Mouse (Mus musculus): ENCODE data around the gene Zfp74. TPM values are rescaled to one million over a fixed set of nuclear protein-coding genes. Genes with fewer than 3 reads are reported as not detected.
"Not testable (repeated sequence)": the region's sequence is repeated elsewhere in the genome, so short reads cannot be mapped to it uniquely, and the experiment has no call there.

Gene Zfp74
- polyA plus RNA-seq, 1 experiment from 2014 or later, result 9.9 TPM

GRCm38 (mm10) chr7:29982341-29982740 is 28.5 kb upstream of the Zfp74 start:
- Histone ChIP-seq H3K4me1 (replicated peaks) (peaks cover 36% of the 10 kb centered on the region), H3K36me3 (peaks cover 17% of the 10 kb centered on the region), H3K4me3 (peak overlapping the region; percentile 91; the same call in 1 of the 2 replicates), H3K27ac (ENCODE audit: poor library complexity, severe bottlenecking) (peak overlapping the region; percentile 99), H3K27me3 (replicated peaks) (no peaks in the 10 kb centered on the region), H3K9ac (no peak overlapping the region), H3K4me2 (peak overlapping the region; percentile 71), H3K9me3 (replicated peaks) (peaks cover 7% of the 10 kb centered on the region; the same call in 1 of the 2 replicates)
- no peak for ATAC-seq (ENCODE audit: insufficient number of reproducible peaks, low FRiP score)
- 73% methylated on average over 4 of the region's 4 CpGs for WGBS

DNA sequence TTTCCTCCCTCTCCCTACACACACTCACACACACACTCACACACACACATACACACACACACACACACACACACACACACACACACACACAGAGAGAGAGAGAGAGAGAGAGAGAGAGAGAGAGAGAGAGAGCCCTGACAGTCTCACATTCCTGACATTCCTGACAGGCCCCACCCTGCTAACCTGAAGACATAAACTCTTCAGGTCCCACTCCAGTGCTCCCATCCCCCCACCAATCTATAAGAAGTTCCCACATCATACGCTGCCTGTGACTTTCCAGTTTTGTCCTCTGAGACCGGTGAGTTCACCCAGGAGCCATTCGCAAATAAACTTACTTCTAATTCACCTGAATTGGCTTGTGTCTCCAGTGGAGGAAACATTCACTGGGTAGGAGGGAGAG is 28.0 kb upstream of the Zfp74 start:
- H3K4me1 ChIP-seq (replicated peaks), result peaks cover 36% of the 10 kb centered on the region

GRCm38 (mm10) chr7:29981455-29981854 is 27.6 kb upstream of the Zfp74 start:
- H3K36me3 ChIP-seq, result peaks cover 11% of the 10 kb centered on the region
- 47% methylated on average over 5 of the region's 5 CpGs for WGBS
- peak overlapping the region; percentile 86 for H3K27ac ChIP-seq (ENCODE audit: poor library complexity, severe bottlenecking)
- peaks cover 7% of the 10 kb centered on the region; the same call in 1 of the 2 replicates for H3K9me3 ChIP-seq (replicated peaks)
- H3K9ac ChIP-seq, result no peak overlapping the region
- ATAC-seq (ENCODE audit: insufficient number of reproducible peaks, low FRiP score), result no peak
- H3K4me2 ChIP-seq, result peak overlapping the region; percentile 71
- H3K27me3 ChIP-seq (replicated peaks), result no peaks in the 10 kb centered on the region
- no peak overlapping the region for H3K4me3 ChIP-seq
- H3K4me1 ChIP-seq (replicated peaks), result peaks cover 36% of the 10 kb centered on the region

More for the DNA sequence above, 28.0 kb upstream of the Zfp74 start:
- Histone ChIP-seq H3K27ac (ENCODE audit: poor library complexity, severe bottlenecking) (peak overlapping the region; percentile 86), H3K27me3 (replicated peaks) (no peaks in the 10 kb centered on the region), H3K4me2 (peak overlapping the region; percentile 71), H3K9ac (no peak overlapping the region), H3K4me3 (no peak overlapping the region), H3K9me3 (replicated peaks) (peaks cover 7% of the 10 kb centered on the region; the same call in 1 of the 2 replicates), H3K36me3 (peaks cover 12% of the 10 kb centered on the region)
- no peak for ATAC-seq (ENCODE audit: insufficient number of reproducible peaks, low FRiP score)
- WGBS, result 75% methylated on average over 3 of the region's 3 CpGs

GRCm38 (mm10) chr7:29980761-29981160 is 26.9 kb upstream of the Zfp74 start:
- no peak for ATAC-seq (ENCODE audit: insufficient number of reproducible peaks, low FRiP score)
- Histone ChIP-seq H3K9me3 (replicated peaks) (peaks cover 7% of the 10 kb centered on the region; the same call in 1 of the 2 replicates), H3K4me2 (0 out of 2 replicates have a peak overlapping the region, but pooled peaks have one; percentile 71), H3K27ac (ENCODE audit: poor library complexity, severe bottlenecking) (peak overlapping the region; percentile 86), H3K4me1 (replicated peaks) (peaks cover 30% of the 10 kb centered on the region), H3K4me3 (no peak overlapping the region), H3K27me3 (replicated peaks) (no peaks in the 10 kb centered on the region), H3K9ac (no peak overlapping the region), H3K36me3 (peaks cover 4% of the 10 kb centered on the region)
- WGBS, result 77% methylated on average over 1 of the region's 1 CpGs

- no peak overlapping the region for H3K27ac ChIP-seq (ENCODE audit: poor library complexity, severe bottlenecking)
- no peak for ATAC-seq (ENCODE audit: insufficient number of reproducible peaks, low FRiP score)
- H3K4me1 ChIP-seq (replicated peaks), result no peaks in the 10 kb centered on the region
- H3K9me3 ChIP-seq (replicated peaks), result peaks cover 7% of the 10 kb centered on the region; the same call in 1 of the 2 replicates
- H3K27me3 ChIP-seq (replicated peaks), result no peaks in the 10 kb centered on the region
- no peak overlapping the region for H3K4me3 ChIP-seq
- H3K9ac ChIP-seq, result no peak overlapping the region
- H3K4me2 ChIP-seq, result no peak overlapping the region
- WGBS, result 82% methylated on average over 9 of the region's 9 CpGs
- H3K36me3 ChIP-seq, result peaks cover 8% of the 10 kb centered on the region
These were observed 16.8 kb upstream of the Zfp74 start for GRCm38 (mm10) chr7:29970686-29971085.

DNA sequence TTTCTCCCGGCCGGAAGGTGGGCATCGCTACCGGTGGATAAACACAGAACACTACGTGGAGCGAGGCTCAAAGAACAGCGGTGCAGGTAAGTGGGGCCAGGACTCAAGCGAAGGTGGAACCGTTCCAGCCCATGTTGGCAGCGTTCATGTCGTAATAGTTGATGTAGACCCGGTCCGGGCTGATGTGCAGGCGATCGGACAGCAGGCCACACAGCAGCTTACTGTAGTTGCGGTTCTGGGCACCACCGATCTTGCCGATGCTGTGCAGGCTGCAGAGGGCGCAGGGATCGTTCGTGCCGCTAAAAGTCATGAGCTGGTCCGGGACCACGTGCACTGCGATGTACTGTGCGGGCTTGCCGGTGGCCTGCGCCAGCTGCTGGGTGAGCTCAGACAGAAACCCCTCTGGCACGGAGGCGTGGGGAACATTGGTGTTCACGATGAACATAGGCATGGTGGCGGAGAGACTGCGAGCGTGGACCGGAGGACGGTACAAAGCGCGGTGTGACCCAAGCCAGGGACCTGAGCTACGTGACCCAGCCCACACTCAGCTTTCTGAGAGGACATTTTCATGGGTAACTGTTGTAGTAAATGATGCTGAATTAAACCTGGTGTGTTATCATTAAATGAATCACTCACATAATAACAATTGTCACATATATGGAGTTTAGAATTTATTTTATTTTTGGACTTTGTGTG is 11.4 kb upstream of the Zfp74 start:
- WGBS, result 46% methylated on average over 38 of the region's 39 CpGs
- not testable (repeated sequence) for H3K27me3 ChIP-seq (replicated peaks); H3K9me3 ChIP-seq (replicated peaks); H3K9ac ChIP-seq; H3K4me2 ChIP-seq; H3K27ac ChIP-seq (ENCODE audit: poor library complexity, severe bottlenecking); H3K4me1 ChIP-seq (replicated peaks); ATAC-seq (ENCODE audit: insufficient number of reproducible peaks, low FRiP score); H3K4me3 ChIP-seq
- peaks cover 11% of the 10 kb centered on the region for H3K36me3 ChIP-seq

DNA sequence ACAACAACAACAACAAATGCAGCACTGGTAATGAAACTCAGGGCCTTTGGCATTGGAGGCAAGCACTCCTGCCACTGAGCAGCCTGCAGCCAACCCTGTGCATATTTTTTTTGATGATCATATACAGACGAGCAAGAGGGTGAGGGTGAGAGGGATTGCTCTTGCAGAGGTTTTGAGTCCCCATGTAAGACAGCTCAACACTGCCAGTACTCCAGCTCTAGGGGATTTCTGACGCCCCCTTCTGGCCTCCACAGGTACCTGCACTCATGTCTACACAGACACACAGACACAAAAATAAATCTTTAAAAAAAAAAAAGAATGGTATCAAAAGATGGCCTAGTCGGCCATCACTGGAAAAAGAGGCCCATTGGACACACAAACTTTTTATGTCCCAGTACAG is 5.1 kb upstream of the Zfp74 start:
- Histone ChIP-seq H3K9me3 (replicated peaks) (no peaks in the 10 kb centered on the region), H3K36me3 (peaks cover 3% of the 10 kb centered on the region; the same call in 1 of the 2 replicates), H3K4me1 (replicated peaks) (0 out of 2 replicates have a peak, but pooled peaks cover 3% of the 10 kb centered on the region), H3K9ac (no peak overlapping the region), H3K27me3 (replicated peaks) (no peaks in the 10 kb centered on the region), H3K4me3 (no peak overlapping the region), H3K4me2 (no peak overlapping the region), H3K27ac (ENCODE audit: poor library complexity, severe bottlenecking) (no peak overlapping the region)
- 58% methylated on average over 3 of the region's 3 CpGs for WGBS
- no peak for ATAC-seq (ENCODE audit: insufficient number of reproducible peaks, low FRiP score)

DNA sequence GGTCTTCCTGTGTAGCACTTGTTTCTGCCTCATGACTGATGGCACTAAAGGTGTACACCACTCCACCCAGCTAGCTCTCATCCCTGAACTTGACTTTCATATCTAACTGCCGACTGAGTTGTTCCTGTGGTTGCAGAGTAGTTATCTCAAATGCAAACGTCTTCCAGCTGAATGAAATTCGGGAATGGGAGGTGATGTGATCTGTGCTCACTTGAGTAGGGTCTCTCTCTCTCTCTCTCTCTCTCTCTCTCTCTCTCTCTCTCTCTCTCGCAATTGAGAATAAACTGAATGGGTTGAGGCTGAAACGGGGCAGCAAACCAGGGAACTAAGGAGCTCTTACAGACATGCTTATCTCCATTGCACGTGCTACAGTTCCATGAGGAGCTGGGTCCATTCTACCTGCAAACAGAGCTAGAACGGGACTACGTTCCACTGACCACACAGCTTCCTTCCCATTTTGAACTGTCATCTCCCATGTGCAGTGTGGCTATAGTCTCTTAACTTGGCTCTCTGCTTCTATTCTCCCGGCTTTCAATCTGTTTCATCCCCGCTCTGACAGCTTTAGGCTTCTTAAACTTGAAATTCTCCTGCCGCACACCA is 4.3 kb upstream of the Zfp74 start:
- H3K4me3 ChIP-seq, result no peak overlapping the region
- H3K9ac ChIP-seq, result no peak overlapping the region
- no peak for ATAC-seq (ENCODE audit: insufficient number of reproducible peaks, low FRiP score)
- H3K27ac ChIP-seq (ENCODE audit: poor library complexity, severe bottlenecking), result no peak overlapping the region
- H3K4me1 ChIP-seq (replicated peaks), result 0 out of 2 replicates have a peak, but pooled peaks cover 3% of the 10 kb centered on the region
- no peak overlapping the region for H3K4me2 ChIP-seq
- no peaks in the 10 kb centered on the region for H3K27me3 ChIP-seq (replicated peaks)
- 77% methylated on average over 11 of the region's 11 CpGs for WGBS
- H3K9me3 ChIP-seq (replicated peaks), result no peaks in the 10 kb centered on the region
- H3K36me3 ChIP-seq, result peaks cover 3% of the 10 kb centered on the region; the same call in 1 of the 2 replicates

DNA sequence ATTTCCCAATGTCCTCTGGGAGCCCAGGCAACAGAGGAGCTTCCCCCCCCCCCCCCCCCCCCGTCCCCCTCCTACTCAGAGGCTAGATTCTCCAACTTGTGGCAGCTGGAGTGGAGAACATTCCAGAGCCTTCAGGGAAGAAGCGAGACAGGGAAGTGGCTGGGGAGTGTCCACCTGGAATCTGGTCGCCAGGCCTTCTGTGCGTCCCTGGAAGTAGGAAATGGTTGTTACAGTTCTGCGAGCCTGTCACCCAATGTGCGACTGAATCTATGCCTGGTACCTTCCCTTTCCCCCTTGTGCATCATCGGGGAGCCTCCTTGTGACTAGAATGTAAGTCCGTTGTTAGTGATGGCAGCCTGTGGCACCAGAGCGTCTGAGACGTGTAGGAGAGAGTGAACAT is 2.4 kb upstream of the Zfp74 start:
- Histone ChIP-seq H3K27me3 (replicated peaks) (no peaks in the 10 kb centered on the region), H3K4me3 (peak overlapping the region; percentile 22), H3K4me1 (replicated peaks) (0 out of 2 replicates have a peak, but pooled peaks cover 3% of the 10 kb centered on the region), H3K36me3 (peaks cover 2% of the 10 kb centered on the region; the same call in 1 of the 2 replicates), H3K9ac (no peak overlapping the region), H3K4me2 (peak overlapping the region; percentile 45), H3K9me3 (replicated peaks) (no peaks in the 10 kb centered on the region), H3K27ac (ENCODE audit: poor library complexity, severe bottlenecking) (no peak overlapping the region)
- WGBS, result 42% methylated on average over 10 of the region's 10 CpGs
- no peak for ATAC-seq (ENCODE audit: insufficient number of reproducible peaks, low FRiP score)

GRCm38 (mm10) chr7:29954731-29955130 is 842 bp upstream of the Zfp74 start:
- Histone ChIP-seq H3K36me3 (peaks cover 16% of the 10 kb centered on the region), H3K9ac (no peak overlapping the region), H3K27ac (ENCODE audit: poor library complexity, severe bottlenecking) (no peak overlapping the region)

DNA sequence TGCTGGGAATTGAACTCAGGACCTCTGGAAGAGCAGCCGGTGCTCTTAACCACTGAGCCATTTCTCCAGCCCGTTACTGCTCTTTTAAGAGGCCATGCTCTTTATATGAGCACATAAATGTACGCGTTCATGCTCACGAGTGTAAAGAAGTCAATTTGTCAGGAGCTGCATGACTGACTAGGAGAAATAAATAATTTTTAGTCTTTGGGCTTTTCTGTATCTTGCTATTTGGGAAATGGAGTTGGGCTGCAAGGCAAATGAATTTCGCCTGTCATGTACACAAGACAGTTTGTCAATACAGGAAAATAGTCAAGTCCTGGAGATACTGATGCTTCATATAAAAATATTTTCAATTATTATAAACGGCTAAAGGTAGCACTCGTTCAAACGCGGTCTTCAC is 803 bp downstream of the Zfp74 start:
- H3K4me1 ChIP-seq (replicated peaks), result 0 out of 2 replicates have a peak, but pooled peaks cover 3% of the 10 kb centered on the region
- no peak for ATAC-seq (ENCODE audit: insufficient number of reproducible peaks, low FRiP score)
- H3K4me2 ChIP-seq, result peak overlapping the region; percentile 65
- H3K4me3 ChIP-seq, result peak overlapping the region; percentile 76
- H3K27me3 ChIP-seq (replicated peaks), result no peaks in the 10 kb centered on the region
- WGBS, result 48% methylated on average over 10 of the region's 10 CpGs
- peak overlapping the region; percentile 94 for H3K27ac ChIP-seq (ENCODE audit: poor library complexity, severe bottlenecking)
- H3K9ac ChIP-seq, result peak overlapping the region; percentile 88
- no peaks in the 10 kb centered on the region for H3K9me3 ChIP-seq (replicated peaks)
- peaks cover 28% of the 10 kb centered on the region for H3K36me3 ChIP-seq

More at GRCm38 (mm10) chr7:29954731-29955130, 842 bp upstream of the Zfp74 start:
- Histone ChIP-seq H3K9me3 (replicated peaks) (no peaks in the 10 kb centered on the region), H3K27me3 (replicated peaks) (no peaks in the 10 kb centered on the region), H3K4me2 (peak overlapping the region; percentile 65; the same call in 1 of the 2 replicates), H3K4me3 (peak overlapping the region; percentile 76), H3K4me1 (replicated peaks) (0 out of 2 replicates have a peak, but pooled peaks cover 3% of the 10 kb centered on the region)
- no peak for ATAC-seq (ENCODE audit: insufficient number of reproducible peaks, low FRiP score)
- 26% methylated on average over 4 of the region's 4 CpGs for WGBS

All from heart, embryonic 12.5 days (tissue).